Mouse (Mus musculus) heart, adult 2 months (tissue): ENCODE results near the gene Cacna1c.

Source experiments
- CTCF ChIP-seq: fragments of 200-600 bp; IDR thresholded peaks from 2 replicates; pipeline ENCODE4 v1.8.1; 2022; ENCODE audit warnings: antibody characterized with exemption, mild to moderate bottlenecking, moderate library complexity
- EP300 ChIP-seq: fragments of 200-500 bp; IDR thresholded peaks from 2 replicates; pipeline ENCODE4 v1.6.1; 2011; ENCODE audit warnings: low read depth, low read length, control low read depth; ENCODE audit not compliant: insufficient read depth
- POLR2A ChIP-seq: fragments of 200-500 bp; IDR thresholded peaks from 2 replicates; pipeline ENCODE4 v1.6.1; 2011; ENCODE audit warnings: mild to moderate bottlenecking, low read depth, low read length, control low read depth; ENCODE audit not compliant: insufficient read depth

DNA sequence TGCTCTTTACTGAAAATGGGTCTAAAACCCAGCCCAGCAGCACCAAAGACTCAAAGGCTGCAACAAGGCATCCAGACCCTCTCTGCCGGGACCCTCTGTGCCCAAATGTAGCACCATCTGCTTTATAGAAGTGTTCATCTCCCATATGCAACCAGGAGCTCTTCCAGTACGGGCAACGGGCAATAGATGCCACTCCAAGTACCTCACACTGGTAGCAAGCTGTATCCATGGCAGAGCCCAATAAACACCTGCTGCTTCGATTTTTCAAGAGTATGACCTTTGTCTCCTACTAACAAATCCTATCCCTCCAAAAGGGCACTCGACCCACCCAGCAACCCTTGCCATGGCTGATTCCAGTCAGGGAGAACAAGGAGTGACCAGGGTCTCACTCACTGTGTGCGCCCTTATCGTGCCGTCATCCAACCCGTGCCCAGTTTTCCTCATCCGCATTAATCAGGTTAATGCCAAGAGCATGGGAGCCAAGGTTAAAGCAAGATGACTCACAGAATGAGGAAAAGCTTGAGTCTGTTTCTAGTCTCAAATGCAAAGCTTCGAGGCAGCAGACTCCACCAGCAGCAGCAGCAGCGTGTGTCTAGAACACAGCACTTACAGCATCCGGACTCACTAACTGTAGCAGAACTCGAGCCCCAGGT, 122.7 kb downstream of the Cacna1c start:
- no peak for TF ChIP-seq POLR2A
- TF ChIP-seq CTCF = no peak
- TF ChIP-seq EP300 = no peak
